Mouse (Mus musculus): ENCODE measurements around the gene Tent4a. TPM values are rescaled to one million over a fixed set of nuclear protein-coding genes. Genes with fewer than 3 reads are reported as not detected.

The Tent4a gene
- polyA plus RNA-seq, 1 experiment from 2014 or later = 2.1 TPM

DNA sequence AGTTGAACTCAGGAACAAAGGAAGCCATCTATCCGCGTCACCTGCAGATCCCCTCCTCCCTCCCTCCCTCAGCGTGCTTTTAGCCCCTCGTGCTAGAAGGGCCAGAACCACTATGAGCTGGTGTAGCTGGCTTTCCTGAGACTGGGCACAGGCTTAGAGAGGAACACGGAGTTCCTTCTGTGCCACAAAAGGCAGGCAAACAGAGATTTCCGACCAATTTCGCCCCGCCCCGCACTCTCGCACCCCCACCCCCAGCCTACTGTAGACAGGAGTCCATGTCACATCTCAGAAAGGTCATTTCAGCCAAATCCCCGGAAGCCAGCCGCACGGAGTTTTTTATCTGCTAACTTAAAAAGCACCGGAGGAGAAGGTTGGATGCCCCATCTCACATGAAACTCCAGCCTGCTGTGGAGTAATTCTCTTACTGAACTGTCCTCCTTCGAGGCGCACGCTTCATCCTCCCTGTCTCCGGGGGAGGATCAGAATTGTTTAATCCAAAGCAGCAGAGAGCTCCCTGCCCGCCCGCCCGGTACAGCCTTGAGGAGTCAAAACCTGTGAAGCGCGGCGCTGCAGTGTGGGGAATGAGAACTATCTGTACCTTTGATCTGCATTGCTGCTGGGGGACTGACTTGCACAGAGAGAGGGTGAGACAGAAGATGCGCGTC, 46.7 kb downstream of the Tent4a start:
- H3K4me3 ChIP-seq (replicated peaks) = no peak overlapping the region
- H3K9me3 ChIP-seq (replicated peaks) = no peaks in the 10 kb centered on the region
- peaks cover 71% of the 10 kb centered on the region for H3K27me3 ChIP-seq
- 4% methylated on average over 26 of the region's 26 CpGs for WGBS (ENCODE audit: insufficient replicate concordance)
- H3K27ac ChIP-seq = no peak overlapping the region
- DNase-seq (no peak), ATAC-seq (ENCODE audit: low read depth) (no peak)
- no peak overlapping the region for H3K9ac ChIP-seq
- peaks cover 10% of the 10 kb centered on the region; the same call in 1 of the 2 replicates for H3K4me1 ChIP-seq (replicated peaks)
- H3K4me2 ChIP-seq = peak overlapping the region; percentile 45
- no peaks in the 10 kb centered on the region for H3K36me3 ChIP-seq

DNA sequence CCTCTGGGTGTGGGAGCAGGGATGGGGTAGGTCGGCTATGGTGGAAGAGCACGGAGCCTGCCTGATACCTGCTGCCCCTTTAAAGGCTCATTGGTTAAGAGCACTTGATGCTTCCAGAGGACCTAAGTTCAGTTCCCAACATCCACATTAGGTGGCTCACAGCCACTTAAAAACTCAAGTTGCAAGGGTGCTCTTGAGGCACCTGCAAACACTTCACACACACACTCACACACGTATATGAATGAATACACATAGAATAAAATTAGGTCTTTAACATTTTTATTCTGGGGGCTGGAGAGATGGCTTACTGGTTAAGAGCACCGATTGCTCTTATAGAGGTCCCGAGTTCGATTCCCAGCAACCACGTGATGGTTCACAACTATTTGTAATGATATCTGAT, 47.3 kb downstream of the Tent4a start:
- no peak overlapping the region for H3K4me2 ChIP-seq
- ATAC-seq (ENCODE audit: low read depth) (no peak), DNase-seq (no peak)
- no peaks in the 10 kb centered on the region for H3K36me3 ChIP-seq
- H3K27me3 ChIP-seq = peaks cover 78% of the 10 kb centered on the region
- no peak overlapping the region for H3K9ac ChIP-seq
- H3K27ac ChIP-seq = no peak overlapping the region
- peaks cover 10% of the 10 kb centered on the region; the same call in 1 of the 2 replicates for H3K4me1 ChIP-seq (replicated peaks)
- no peak overlapping the region for H3K4me3 ChIP-seq (replicated peaks)
- no peaks in the 10 kb centered on the region for H3K9me3 ChIP-seq (replicated peaks)
- WGBS (ENCODE audit: insufficient replicate concordance) = 69% methylated on average over 7 of the region's 7 CpGs

DNA sequence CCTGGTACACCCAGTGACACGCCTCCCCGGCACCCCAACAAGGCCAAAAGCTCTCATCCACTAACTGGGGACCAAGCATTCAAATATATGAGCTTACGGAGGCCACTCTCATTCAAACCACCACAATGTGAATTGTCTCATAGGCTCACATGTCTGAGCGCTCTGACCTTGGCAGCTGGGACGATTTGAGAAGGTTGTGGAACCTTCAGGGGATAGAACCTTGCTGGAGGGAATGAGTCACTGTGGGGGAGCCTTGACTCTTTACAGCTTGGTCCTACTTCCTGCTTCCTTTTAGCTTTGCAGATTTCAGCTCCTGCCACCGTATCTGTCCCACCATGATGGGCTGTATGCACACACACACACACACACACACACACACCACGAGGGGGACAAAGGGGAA, 48.6 kb downstream of the Tent4a start:
- H3K27ac ChIP-seq = no peak overlapping the region
- DNase-seq (no peak), ATAC-seq (ENCODE audit: low read depth) (no peak)
- peaks cover 13% of the 10 kb centered on the region; the same call in 1 of the 2 replicates for H3K4me1 ChIP-seq (replicated peaks)
- 41% methylated on average over 7 of the region's 7 CpGs for WGBS (ENCODE audit: insufficient replicate concordance)
- H3K9ac ChIP-seq = no peak overlapping the region
- H3K27me3 ChIP-seq = peaks cover 91% of the 10 kb centered on the region
- no peak overlapping the region for H3K4me3 ChIP-seq (replicated peaks)
- H3K4me2 ChIP-seq = no peak overlapping the region
- H3K9me3 ChIP-seq (replicated peaks) = no peaks in the 10 kb centered on the region
- H3K36me3 ChIP-seq = no peaks in the 10 kb centered on the region

DNA sequence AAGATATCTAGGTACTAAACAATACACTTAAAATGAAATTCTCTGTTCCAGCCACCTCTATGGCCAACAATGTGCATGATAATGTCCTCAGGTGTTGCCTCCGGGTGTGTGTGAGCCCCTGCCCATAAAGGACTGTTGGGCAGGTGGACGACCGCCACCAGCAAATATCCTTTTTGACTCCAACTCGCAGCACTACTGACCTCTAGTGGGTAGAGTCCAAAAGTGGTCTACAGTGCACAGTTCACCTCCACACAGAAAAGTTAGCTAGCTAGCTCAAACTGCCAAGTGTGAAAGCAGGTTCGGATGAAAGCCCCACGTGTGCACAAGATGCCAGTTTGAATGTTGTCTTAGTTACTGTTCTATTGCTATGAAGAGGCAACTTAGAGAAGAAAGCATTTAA, 49.1 kb downstream of the Tent4a start:
- H3K4me3 ChIP-seq (replicated peaks) = no peak overlapping the region
- no peak overlapping the region for H3K27ac ChIP-seq
- DNase-seq = no peak
- no peaks in the 10 kb centered on the region for H3K9me3 ChIP-seq (replicated peaks)
- peaks cover 94% of the 10 kb centered on the region for H3K27me3 ChIP-seq
- no peak overlapping the region for H3K9ac ChIP-seq
- no peak overlapping the region for H3K4me2 ChIP-seq
- no peaks in the 10 kb centered on the region for H3K36me3 ChIP-seq
- no peak for ATAC-seq (ENCODE audit: low read depth)
- peaks cover 13% of the 10 kb centered on the region; the same call in 1 of the 2 replicates for H3K4me1 ChIP-seq (replicated peaks)
- WGBS (ENCODE audit: insufficient replicate concordance) = 12% methylated on average over 6 of the region's 6 CpGs

DNA sequence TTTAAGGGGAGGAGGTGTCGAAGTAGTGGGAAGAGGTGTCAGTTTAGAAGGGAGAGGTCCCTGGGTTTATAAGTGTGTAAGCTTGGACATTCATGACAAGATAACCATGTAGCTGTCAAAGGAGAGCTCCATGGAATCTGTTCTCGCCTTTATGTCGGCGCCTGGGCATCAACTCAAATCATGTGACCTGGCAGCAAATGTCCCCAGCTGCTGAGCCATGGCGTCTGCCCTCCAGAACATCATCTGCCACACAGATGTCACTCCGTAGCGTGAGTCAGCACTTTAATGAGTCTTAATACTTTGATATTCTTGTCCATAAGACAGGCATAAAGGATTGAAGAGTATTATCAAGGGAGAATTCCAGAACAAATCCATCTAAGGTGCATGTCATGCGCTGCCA, 51.7 kb downstream of the Tent4a start:
- peaks cover 79% of the 10 kb centered on the region for H3K27me3 ChIP-seq
- 0 out of 2 replicates have a peak, but pooled peaks cover 3% of the 10 kb centered on the region for H3K4me1 ChIP-seq (replicated peaks)
- H3K36me3 ChIP-seq = no peaks in the 10 kb centered on the region
- WGBS (ENCODE audit: insufficient replicate concordance) = 32% methylated on average over 8 of the region's 8 CpGs
- H3K4me2 ChIP-seq = no peak overlapping the region
- H3K9ac ChIP-seq = no peak overlapping the region
- no peaks in the 10 kb centered on the region for H3K9me3 ChIP-seq (replicated peaks)
- no peak for DNase-seq
- no peak overlapping the region for H3K27ac ChIP-seq
- no peak for ATAC-seq (ENCODE audit: low read depth)
- no peak overlapping the region for H3K4me3 ChIP-seq (replicated peaks)

DNA sequence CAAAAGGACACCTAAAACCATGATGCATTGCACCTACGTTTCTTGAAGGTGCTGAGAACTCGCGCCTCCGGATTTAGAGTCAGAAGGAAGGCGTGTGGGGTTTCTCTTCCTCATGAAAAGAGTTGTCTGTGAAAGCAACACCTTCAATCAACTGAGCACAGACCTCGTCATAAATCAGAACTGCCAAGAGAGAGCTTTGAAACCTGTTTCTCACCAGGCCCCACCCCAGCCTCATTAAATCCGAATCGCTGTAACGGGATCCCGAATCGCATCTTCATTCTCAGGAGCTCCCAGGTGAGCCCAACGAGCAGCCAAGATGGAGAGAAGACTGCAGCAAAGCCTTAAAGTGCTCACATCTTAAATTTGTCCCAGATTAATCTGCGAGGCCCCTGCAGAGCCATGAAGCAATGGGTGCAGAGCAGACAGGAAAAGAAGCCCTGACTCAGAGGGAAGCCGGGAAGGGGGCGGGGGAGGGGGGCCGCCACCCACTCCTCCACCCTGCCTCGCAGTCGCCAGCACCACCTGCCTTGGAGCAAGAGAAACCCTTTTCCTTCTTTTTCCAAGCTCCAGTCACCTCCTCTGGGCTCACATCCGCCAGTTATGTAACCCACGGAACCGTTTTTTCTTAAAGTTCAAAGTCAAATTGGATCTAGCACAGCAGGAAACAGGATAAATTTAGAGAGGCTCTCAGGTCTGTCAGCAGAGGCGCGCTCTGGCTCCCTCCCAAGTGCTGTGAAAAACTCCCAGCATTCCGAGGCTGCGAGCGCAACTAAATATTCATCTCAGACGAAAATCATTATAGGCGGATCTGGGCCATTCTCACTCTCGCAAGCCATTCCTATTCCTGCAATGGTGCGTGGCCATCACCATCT, 52.5 kb downstream of the Tent4a start:
- H3K9me3 ChIP-seq (replicated peaks) = no peaks in the 10 kb centered on the region
- no peak overlapping the region; the same call in 1 of the 2 replicates for H3K4me3 ChIP-seq (replicated peaks)
- peak overlapping the region; percentile 38 for H3K4me2 ChIP-seq
- no peak overlapping the region for H3K27ac ChIP-seq
- H3K9ac ChIP-seq = no peak overlapping the region
- DNase-seq = no peak
- no peak for ATAC-seq (ENCODE audit: low read depth)
- no peaks in the 10 kb centered on the region for H3K36me3 ChIP-seq
- H3K4me1 ChIP-seq (replicated peaks) = 0 out of 2 replicates have a peak, but pooled peaks cover 3% of the 10 kb centered on the region
- H3K27me3 ChIP-seq = peaks cover 71% of the 10 kb centered on the region
- 5% methylated on average over 30 of the region's 30 CpGs for WGBS (ENCODE audit: insufficient replicate concordance)

DNA sequence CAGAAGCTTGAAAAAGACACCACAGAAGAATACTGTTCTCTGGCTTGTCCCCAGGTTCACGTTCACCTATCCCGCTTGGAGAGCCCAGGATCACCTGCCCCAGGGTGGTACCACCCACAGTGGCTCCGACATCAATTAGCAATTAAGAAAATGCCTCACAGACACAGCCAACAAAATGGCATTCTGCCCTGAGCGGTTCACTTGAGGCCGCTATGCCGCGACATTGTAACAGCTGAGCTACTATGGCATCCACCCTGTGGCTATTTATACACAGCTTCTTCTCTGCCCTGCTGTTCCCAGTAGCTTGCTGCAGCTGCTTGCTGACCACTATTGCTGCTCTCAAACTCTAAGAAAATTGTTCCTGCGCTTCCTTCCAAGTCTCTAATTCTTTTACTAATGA, 53.4 kb downstream of the Tent4a start:
- no peaks in the 10 kb centered on the region for H3K36me3 ChIP-seq
- no peaks in the 10 kb centered on the region for H3K9me3 ChIP-seq (replicated peaks)
- no peak overlapping the region for H3K9ac ChIP-seq
- 19% methylated on average over 8 of the region's 8 CpGs for WGBS (ENCODE audit: insufficient replicate concordance)
- peaks cover 62% of the 10 kb centered on the region for H3K27me3 ChIP-seq
- no peak overlapping the region for H3K27ac ChIP-seq
- no peak overlapping the region for H3K4me3 ChIP-seq (replicated peaks)
- no peak for ATAC-seq (ENCODE audit: low read depth)
- no peak overlapping the region for H3K4me2 ChIP-seq
- 0 out of 2 replicates have a peak, but pooled peaks cover 3% of the 10 kb centered on the region for H3K4me1 ChIP-seq (replicated peaks)
- DNase-seq = no peak

DNA sequence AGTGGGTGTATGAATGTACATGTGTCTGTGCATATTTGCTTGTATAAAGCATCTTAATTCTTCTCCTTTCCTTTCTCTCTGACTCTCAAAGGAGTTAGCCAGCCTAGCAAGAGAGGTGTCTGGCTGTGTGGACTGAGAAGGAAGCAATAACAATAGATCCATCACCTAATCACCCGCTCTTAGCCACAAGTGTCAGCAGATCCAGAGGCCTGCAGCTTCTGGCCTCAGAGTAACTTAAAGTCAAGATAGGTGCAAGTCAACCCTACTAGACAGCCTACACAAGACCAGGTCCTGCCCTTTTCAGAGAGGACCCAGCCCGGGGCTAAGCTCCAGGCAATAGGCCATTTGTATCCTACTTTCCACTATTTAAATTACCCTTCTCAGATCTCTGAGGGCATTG, 54.5 kb downstream of the Tent4a start:
- peaks cover 52% of the 10 kb centered on the region for H3K27me3 ChIP-seq
- WGBS (ENCODE audit: insufficient replicate concordance) = 59% methylated on average over 2 of the region's 2 CpGs
- no peak for DNase-seq
- no peaks in the 10 kb centered on the region for H3K9me3 ChIP-seq (replicated peaks)
- no peak overlapping the region for H3K4me3 ChIP-seq (replicated peaks)
- H3K9ac ChIP-seq = no peak overlapping the region
- no peak for ATAC-seq (ENCODE audit: low read depth)
- no peak overlapping the region for H3K27ac ChIP-seq
- no peak overlapping the region for H3K4me2 ChIP-seq
- no peaks in the 10 kb centered on the region for H3K36me3 ChIP-seq
- H3K4me1 ChIP-seq (replicated peaks) = 0 out of 2 replicates have a peak, but pooled peaks cover 3% of the 10 kb centered on the region

DNA sequence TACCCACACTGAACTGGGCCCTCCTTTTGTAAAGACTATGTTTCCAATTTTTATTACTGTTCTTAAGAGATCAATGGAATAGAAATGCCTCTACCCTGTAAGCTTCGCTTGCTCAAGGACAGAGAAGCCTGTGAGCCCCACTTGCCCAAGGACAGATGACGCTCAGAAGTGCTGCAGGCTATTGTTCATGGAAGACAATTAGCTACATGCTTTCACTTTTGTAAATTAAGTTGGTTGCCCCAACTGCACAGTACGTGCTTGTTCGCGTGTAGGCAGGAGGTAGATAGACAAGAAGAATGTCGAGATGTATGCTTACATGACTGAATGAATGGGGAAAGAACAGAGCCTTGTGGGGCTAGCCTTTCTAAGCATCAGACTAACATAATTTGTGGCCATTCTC, 55.7 kb downstream of the Tent4a start:
- no peak for DNase-seq
- Histone ChIP-seq H3K27me3 (peaks cover 41% of the 10 kb centered on the region), H3K27ac (no peak overlapping the region), H3K36me3 (no peaks in the 10 kb centered on the region), H3K4me2 (no peak overlapping the region), H3K9ac (no peak overlapping the region), H3K4me1 (replicated peaks) (0 out of 2 replicates have a peak, but pooled peaks cover 3% of the 10 kb centered on the region), H3K9me3 (replicated peaks) (no peaks in the 10 kb centered on the region), H3K4me3 (replicated peaks) (no peak overlapping the region)
- no peak for ATAC-seq (ENCODE audit: low read depth)
- WGBS (ENCODE audit: insufficient replicate concordance) = 76% methylated on average over 6 of the region's 6 CpGs

DNA sequence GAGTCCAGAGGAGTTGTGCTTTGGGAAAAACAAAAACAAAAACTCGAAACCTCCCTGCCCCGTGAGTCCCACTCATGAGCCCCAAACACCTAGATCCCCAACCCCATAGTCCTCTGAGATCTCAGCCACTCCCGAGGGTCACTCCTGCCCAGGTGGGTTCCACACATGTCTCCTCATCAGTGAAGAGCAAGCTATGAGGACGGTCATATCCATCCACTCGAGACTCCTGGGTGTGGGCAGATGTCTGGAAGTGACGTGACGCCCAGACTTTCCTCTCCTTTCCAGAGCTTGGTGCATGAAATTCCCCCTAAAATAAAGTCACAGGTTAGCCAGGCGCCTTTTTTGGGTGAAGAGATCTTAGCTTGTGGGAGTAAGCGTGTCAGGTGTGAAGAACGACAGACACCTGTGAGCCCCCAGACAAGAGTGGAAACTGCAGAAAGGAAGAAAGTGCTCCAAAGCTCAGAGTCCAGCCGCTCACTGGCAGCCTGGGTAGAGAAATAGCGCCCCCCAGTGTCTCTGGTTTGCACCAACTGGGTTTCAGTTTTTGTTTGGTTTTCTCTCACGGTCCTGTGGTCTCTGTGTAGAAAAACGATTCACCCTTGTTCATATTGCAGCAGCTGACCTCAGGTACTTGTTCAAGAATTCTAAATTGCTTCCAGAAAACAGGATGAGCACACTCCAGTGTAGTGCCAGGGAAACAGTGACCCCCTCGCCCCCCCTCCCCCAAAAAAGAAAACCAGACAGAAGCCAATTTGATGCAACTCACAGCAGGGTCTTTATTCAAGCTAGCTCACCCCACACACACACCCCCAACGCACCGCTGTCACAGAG, 73.6 kb downstream of the Tent4a start:
- no peaks in the 10 kb centered on the region for H3K36me3 ChIP-seq
- no peak overlapping the region for H3K4me2 ChIP-seq
- WGBS (ENCODE audit: insufficient replicate concordance) = 41% methylated on average over 17 of the region's 17 CpGs
- no peak overlapping the region for H3K4me3 ChIP-seq (replicated peaks)
- H3K4me1 ChIP-seq (replicated peaks) = no peaks in the 10 kb centered on the region
- no peaks in the 10 kb centered on the region for H3K27me3 ChIP-seq
- no peak overlapping the region for H3K27ac ChIP-seq
- no peaks in the 10 kb centered on the region for H3K9me3 ChIP-seq (replicated peaks)
- no peak overlapping the region for H3K9ac ChIP-seq
- no peak for ATAC-seq (ENCODE audit: low read depth)
- no peak for DNase-seq
